Mouse (Mus musculus): ENCODE data around the gene Ndufa10.

DNA sequence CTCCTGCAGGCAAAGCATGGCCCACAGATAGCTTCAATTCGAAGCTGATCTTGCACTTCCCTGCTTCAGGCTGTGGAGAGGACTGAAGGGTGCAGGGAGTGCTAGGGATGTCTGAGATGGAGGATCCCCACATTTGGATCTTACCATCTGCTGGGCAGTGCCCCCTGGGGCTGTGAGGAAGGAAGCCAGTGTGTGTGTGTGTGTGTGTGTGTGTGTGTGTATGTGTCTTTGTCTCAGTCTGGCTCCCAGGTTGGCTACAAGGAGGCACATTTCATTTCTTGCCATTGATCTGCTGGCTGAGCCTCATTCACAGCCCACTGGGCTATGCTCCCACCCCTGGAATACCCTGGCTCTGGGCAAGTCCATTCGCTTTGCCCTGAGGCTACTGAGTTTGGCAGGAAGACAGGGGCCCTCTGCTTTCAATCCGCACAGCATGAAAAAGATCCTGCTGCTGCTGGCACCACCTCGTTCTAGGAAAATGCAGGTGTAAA lies 36.8 kb downstream of the Ndufa10 start:
- TF ChIP-seq CTCF (IDR thresholded peaks at IDR 0.05; ENCODE audit: insufficient read depth, low read length) (no peak), POLR2A (IDR thresholded peaks at IDR 0.05; ENCODE audit: borderline replicate concordance, extremely low read depth, low read depth, low read length) (no peak)

Measured in lung, adult 2 months (tissue).